Mouse (Mus musculus) 3T3-L1 (cell line): ENCODE results near the gene Krt84.
"Not testable (repeated sequence)": the region's sequence is repeated elsewhere in the genome, so short reads cannot be mapped to it uniquely, and the experiment has no call there.

Source experiments
- DNase-seq: peaks from one replicate; pipeline ENCODE4 v3.0.0-alpha.2; 2015; ENCODE audit warnings: low read depth, low spot score

The Krt84 gene

DNA sequence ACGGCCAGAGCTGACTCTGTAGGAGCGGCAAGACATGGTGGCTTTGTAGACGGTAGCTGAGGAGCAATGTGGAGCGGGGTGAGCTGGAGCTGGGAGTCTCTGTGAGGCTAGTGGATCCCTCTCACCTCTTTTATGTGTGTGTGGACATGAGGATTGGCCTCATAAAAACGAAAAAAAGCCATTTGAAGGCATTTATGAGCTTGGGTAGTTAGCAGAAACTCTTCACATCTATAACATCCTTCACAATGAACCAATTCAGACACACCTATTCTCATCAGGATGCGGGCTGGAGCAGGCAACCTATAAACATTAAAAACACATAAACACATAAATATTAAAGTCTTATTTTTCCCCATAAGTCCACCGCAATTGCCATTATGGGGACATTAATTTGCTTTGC lies at the start of gene Krt84:
Krt84 (minus strand) TSS at position 101 of the 400 bp plus-strand sequence.
- no peak for DNase-seq

DNA sequence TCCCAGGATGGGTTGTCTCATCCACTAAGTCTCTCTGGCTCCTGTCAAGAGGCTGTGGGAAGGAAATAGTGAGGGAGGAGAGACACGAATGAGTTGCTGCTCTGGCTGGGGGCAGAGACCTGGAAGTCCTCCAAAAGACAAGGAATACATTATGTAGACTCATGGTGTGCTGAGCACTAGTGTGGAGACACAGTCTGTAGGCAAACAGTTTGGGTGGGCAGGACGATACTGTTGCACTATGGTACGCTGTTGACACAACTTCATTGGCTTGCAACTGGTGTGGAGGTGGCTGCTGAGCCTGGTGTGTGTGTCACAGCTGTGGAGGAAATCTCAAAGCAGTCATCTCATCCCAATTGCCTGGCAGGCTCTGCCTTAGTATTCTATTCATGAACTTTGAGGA lies 49.1 kb upstream of the Krt84 start:
- DNase-seq: no peak

GRCm38 (mm10) chr15:101575506-101575905 lies 42.9 kb upstream of the Krt84 start:
- no peak for DNase-seq

GRCm38 (mm10) chr15:101573796-101574345 lies 41.3 kb upstream of the Krt84 start, which contains the start of gene Krt75:
Gene Krt75, minus strand, starts transcription at chr15:101573904.
- DNase-seq: no peak

DNA sequence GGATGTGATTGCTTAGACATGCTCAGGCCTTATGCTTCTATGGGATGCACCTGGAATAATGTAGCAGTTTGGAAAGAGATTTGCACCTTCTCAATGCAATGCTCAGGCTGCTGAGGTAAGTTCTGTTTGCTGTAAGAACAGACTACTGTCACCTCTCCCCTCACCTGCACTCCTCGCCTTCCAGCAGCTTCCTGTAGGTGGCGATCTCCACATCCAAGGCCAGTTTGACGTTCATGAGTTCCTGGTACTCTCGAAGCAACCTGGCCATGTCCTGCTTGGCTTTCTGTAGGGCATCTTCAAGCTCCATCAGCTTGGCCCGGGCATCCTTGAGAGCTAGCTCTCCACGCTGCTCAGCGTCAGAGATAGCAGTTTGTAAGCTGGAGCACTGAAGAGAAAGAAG lies 35.2 kb upstream of the Krt84 start:
- peak; percentile 18 for DNase-seq

DNA sequence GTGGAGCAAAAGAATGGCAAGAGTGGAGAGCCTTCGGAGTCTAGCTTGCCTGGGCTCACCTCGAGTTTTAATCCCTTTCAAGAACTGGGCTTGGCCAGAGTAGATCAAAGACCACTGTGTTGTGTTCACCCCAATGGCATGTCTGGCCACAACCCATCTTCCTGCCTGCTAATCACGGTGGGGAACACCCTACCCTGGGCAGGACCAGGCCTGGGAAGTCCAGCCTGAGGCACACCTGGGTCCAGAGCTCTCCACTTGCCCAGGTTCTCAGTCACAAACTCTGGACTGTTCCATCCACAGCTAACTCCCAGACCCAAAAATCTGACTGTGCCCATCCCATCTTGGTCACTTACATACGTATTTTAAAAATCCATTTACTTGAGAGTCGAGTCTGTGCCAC lies 30.2 kb upstream of the Krt84 start, which contains the start of gene Krt90:
Krt90 (minus strand) TSS at position 101 of the 400 bp plus-strand sequence.
- no peak for DNase-seq

- no peak for DNase-seq
Observed at GRCm38 (mm10) chr15:101558034-101558646, 25.5 kb upstream of the Krt84 start.

GRCm38 (mm10) chr15:101553169-101553568 lies 20.5 kb upstream of the Krt84 start:
- DNase-seq: no peak

DNA sequence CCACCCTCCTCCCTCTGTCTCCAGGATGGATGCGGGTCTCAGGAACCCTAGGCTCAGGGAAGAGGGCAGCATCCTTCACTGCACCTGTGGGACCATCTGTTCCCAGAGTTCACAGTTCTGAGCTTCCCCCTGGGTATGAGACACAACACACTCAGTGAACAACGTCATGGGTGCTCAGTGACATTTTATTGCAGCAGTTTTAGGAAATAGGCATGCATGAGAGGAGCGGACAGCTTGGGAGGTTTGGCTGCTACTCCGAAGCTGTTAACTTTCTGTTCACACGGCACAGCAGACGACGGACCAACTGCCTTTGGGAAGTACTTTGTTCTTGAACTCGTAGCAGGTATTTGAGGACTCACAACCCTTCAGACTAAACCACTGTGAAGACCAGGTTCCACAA lies 19.6 kb upstream of the Krt84 start:
- no peak for DNase-seq

- no peak for DNase-seq
Observed at GRCm38 (mm10) chr15:101550567-101550966, 17.9 kb upstream of the Krt84 start, which contains the start of gene Krt82. Gene Krt82, minus strand, starts transcription at chr15:101550667.

GRCm38 (mm10) chr15:101544478-101544877 lies 11.9 kb upstream of the Krt84 start:
- DNase-seq: no peak

- DNase-seq: no peak
Observed at GRCm38 (mm10) chr15:101542543-101542942, 9.9 kb upstream of the Krt84 start.

- no peak for DNase-seq
Observed at GRCm38 (mm10) chr15:101538580-101538900, 5.9 kb upstream of the Krt84 start.

GRCm38 (mm10) chr15:101537864-101538579 lies 5.4 kb upstream of the Krt84 start:
- peak; percentile 22 for DNase-seq

DNA sequence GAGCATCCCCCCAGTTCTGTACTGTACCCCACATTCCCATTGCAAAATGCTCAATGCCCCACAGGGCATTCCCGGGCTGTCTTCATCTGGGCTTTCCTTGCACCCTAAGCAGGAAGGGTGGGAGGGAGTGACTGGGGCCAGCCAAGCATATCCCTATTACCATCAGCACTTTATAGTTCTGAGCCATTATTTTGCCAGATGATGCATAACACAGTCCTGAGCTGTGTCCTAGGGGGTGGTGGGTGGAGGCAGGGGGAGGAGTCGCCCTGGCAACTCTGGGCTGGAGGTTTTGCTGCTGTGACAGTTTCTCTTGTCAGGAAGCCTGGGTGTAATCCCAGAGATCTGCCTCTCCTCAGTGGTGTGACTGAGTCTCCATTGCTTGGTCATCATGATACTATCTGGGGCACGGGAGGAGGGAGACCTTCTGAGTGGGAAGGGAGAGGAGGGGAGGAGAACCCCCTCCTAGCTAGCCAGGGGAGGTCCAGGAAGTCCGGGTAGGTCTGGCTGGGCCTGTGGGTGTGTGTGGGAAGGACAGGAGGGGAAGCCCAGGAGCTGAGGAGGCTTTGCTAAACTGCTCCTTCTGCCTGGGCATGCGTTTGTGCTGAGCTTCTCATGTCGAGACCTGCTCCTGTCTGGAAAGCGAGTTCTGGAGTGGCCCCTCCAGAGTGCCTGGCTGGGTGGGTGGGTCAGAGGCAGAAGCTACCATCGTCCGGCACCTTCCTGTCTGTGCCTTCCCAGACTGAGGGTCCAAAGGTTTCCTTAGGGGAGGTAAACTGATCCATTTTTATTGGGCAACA lies 3.6 kb upstream of the Krt84 start:
- DNase-seq: peak; percentile 15

- no peak for DNase-seq
Observed at GRCm38 (mm10) chr15:101522556-101523232, 9.9 kb downstream of the Krt84 start.

DNA sequence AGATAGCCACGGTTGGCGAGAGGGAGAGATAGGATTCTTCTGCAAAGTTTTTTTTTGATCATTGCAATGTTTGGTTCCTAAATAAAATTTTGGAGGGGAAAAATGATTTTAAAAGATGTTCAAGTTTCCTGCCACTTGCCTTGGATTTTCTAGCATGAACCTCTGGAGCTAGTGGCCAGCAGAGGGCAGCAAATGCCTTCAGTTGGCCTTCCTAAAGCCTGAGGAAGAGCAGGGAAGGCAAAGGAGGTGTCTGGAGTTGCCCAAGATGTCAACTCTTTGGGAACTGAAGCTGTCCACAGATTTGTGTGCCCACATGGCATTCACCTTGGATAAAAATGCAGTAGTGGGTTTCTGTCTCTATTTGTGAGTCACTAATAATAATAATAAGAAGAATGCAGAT lies 12.8 kb downstream of the Krt84 start:
- DNase-seq: peak; percentile 90

DNA sequence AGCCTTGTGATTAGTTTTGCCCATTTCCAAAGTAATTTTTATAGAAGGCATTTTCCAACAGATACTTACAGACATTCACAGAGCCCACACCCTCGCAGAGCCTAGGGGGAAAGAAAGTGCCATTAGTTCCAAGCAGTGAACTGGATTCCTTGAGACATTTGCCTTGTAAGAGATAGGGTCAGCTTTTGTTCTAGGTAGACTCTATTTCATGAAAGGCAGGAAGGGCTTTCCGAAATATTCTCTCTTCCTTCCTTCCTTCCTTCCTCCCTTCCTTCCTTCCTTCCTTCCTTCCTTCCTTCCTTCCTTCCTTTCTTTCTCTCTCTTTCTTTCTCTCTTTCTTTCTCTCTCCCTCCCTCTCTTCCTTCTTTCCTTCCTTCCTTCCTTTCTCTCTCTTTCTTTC lies 15.5 kb downstream of the Krt84 start, which contains the start of gene Gm49425:
Gm49425 (minus strand) TSS at position 101 of the 400 bp plus-strand sequence.
- not testable (repeated sequence) for DNase-seq

GRCm38 (mm10) chr15:101508247-101508646 lies 24.4 kb downstream of the Krt84 start:
- DNase-seq: no peak

DNA sequence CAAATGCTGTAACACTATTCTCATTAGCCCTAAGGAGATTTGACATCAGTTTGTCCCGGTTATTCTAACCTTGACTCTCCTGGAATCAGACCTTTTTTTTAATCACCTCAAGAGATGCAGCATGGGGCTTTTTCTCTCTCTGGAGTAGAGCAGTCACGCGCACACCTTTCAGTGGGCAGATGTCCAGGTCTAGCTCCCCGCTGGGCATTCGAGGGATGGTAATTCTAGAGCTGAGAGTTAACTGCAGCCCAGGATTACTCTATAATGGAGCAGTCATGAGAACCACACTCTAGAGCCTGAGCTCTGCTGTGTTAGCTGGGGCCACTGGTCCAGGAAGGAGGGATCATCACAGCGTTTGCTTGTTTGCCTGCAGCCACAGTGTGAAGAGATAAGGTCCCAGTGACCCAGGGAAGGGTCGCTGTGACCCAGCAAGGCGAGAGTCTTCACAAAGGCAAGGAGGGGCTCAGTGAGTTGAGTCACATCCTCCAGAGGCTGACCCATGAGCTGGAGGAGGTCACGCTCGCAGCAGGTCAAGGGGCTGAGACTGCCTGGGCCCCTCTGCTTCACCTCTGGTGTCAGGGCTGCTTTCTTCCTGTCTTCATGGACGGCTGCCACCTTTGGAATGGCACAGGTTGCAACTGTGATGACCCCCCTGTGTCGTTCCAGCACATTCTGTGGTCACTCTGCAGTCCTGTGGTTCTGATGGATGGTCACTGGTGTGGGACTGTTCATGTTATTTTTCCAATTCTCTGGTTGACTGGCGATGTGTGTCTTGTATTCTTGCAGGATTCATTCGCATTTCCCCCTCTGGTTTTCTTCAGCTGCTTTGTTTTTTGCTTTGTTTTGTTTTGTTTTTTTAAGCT lies 25.5 kb downstream of the Krt84 start:
- DNase-seq: no peak
